Mouse (Mus musculus) cerebellum, adult (tissue): Measurements from ENCODE around the gene Trim56.
"Not testable (repeated sequence)": the region's sequence is repeated elsewhere in the genome, so short reads cannot be mapped to it uniquely, and the experiment has no call there.

ENCODE experiments used
- ATAC-seq: cut with Nextera tagmentation; 2 replicates; pipeline ENCODE4 v1.9.2; 2017; ENCODE audit warnings: mild to moderate bottlenecking, moderate library complexity, mixed read lengths; ENCODE audit not compliant: insufficient number of reproducible peaks, low FRiP score, low TSS enrichment

The Trim56 gene

GRCm38 (mm10) chr5:137115866-137116847, at the start of gene Trim56:
Gene Trim56 (minus strand): TSS chr5:137116209.
- no peak for ATAC-seq

GRCm38 (mm10) chr5:137161853-137162252, 45.8 kb upstream of the Trim56 start:
- ATAC-seq: no peak

GRCm38 (mm10) chr5:137159461-137159860, 43.5 kb upstream of the Trim56 start:
- ATAC-seq: no peak

- ATAC-seq: no peak
Observed at GRCm38 (mm10) chr5:137153289-137153688, 37.3 kb upstream of the Trim56 start.

- ATAC-seq: 0 out of 2 replicates have a peak, but pooled peaks have one; percentile 45
Observed at GRCm38 (mm10) chr5:137152623-137153022, 36.6 kb upstream of the Trim56 start.

GRCm38 (mm10) chr5:137149272-137149882, 33.4 kb upstream of the Trim56 start, which contains the start of gene Muc3:
Gene Muc3 (minus strand): TSS chr5:137149322.
- ATAC-seq: not testable (repeated sequence)

GRCm38 (mm10) chr5:137140836-137141235, 24.8 kb upstream of the Trim56 start:
- ATAC-seq: no peak

- no peak for ATAC-seq
Observed at GRCm38 (mm10) chr5:137138977-137139376, 23.0 kb upstream of the Trim56 start.

- no peak for ATAC-seq
Observed at GRCm38 (mm10) chr5:137134959-137135358, 18.9 kb upstream of the Trim56 start.

- ATAC-seq: no peak
Observed at GRCm38 (mm10) chr5:137131490-137131889, 15.5 kb upstream of the Trim56 start.

GRCm38 (mm10) chr5:137129281-137129680, 13.3 kb upstream of the Trim56 start:
- no peak for ATAC-seq

- ATAC-seq: no peak
Observed at GRCm38 (mm10) chr5:137123516-137123915, 7.5 kb upstream of the Trim56 start.

GRCm38 (mm10) chr5:137122686-137123193, 6.7 kb upstream of the Trim56 start:
- peak; percentile 36; the same call in 1 of the 2 replicates for ATAC-seq

GRCm38 (mm10) chr5:137121280-137121679, 5.3 kb upstream of the Trim56 start:
- ATAC-seq: no peak

- ATAC-seq: no peak
Observed at GRCm38 (mm10) chr5:137118878-137119277, 2.9 kb upstream of the Trim56 start.

GRCm38 (mm10) chr5:137117994-137118393, 2.0 kb upstream of the Trim56 start:
- ATAC-seq: not testable (repeated sequence)

GRCm38 (mm10) chr5:137116987-137117386, 978 bp upstream of the Trim56 start:
- no peak for ATAC-seq

GRCm38 (mm10) chr5:137114891-137115561, 983 bp downstream of the Trim56 start:
- ATAC-seq: no peak

GRCm38 (mm10) chr5:137111542-137112408, 4.2 kb downstream of the Trim56 start:
- no peak for ATAC-seq

GRCm38 (mm10) chr5:137110863-137111262, 5.1 kb downstream of the Trim56 start:
- no peak for ATAC-seq
